Mouse (Mus musculus): ENCODE results near the gene Dennd1a.

DNA sequence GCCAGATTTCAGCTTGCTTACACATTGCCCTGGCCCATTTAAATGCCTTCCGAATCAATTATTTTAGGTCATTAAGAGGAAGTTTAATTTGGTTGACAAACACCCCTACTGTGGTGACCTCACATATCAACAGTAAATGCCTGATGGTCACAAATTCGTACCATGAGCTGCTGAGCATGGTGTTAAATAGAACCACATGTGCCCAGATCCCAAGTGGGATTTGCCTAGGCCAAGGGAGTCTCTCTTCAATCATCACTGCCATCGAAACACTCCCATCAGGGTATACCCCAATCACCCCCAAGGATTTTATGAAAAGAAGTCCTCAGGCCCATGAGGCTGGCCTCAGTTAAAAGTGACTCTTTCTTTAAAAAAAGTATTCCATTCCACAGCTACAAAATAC is 313.0 kb downstream of the Dennd1a start:
- TF ChIP-seq CTCF (IDR thresholded peaks at IDR 0.05; ENCODE audit: extremely low read depth, insufficient read depth, insufficient read length, insufficient replicate concordance) (no peak), POLR2A (IDR thresholded peaks at IDR 0.05; ENCODE audit: low read depth, low read length) (no peak)

Measured in spleen, adult 2 months (tissue).